Mouse (Mus musculus): ENCODE results near the gene Shisa8.

Shisa8 gene

DNA sequence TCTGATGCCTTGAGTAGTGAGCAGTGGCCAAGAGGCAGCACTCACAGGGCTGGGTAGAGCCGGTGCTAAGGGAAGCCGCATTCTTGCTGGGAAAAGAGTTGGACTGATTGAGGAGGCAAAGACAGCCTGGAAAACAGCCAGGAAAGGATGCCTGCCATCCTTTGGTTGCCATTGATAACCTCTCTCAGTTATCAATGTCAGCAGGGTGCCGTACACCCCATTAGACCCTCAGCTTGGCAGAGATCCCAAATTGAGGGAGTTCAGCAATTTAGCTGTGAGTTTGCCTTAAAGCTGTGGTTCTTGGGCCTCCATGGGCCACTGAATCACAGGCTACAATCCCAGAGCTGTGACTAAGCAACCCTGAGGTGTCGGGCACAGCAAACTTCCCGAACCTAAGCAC is 31.5 kb downstream of the Shisa8 start:
- DNase-seq (ENCODE audit: inconsistent ontology term) = peak; percentile 76

DNA sequence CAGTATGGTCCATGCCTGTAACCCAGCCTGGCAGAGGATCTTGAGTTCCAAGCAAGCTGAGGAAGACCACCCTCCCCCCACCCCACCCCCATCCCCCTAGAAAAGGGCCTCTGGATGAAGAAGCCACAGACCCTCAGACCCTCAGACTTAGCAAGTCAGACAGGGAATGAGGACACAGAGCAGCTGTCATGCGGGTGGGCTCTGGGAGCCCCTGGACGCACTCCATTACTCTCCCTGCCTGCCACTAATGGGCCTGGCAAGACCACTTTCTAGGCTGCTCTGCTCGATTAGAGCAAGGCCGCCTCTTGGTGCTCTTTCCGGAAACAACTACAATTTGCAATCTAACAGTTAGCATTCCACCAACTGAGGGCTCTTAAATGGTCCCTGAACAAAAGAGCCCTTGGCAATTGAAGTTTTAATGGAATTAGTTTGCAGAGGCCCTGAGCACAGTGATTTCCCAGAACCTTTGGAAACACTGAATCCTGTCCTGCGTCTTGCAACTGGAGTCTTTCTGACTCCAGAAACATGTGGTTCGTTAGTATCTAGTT is 34.8 kb downstream of the Shisa8 start:
- no peak for DNase-seq (ENCODE audit: inconsistent ontology term)

GRCm38 (mm10) chr15:82175091-82175490 is 37.5 kb downstream of the Shisa8 start:
- DNase-seq (ENCODE audit: inconsistent ontology term) = no peak

- DNase-seq (ENCODE audit: inconsistent ontology term) = no peak
These were observed 40.0 kb downstream of the Shisa8 start for GRCm38 (mm10) chr15:82172648-82173047.

DNA sequence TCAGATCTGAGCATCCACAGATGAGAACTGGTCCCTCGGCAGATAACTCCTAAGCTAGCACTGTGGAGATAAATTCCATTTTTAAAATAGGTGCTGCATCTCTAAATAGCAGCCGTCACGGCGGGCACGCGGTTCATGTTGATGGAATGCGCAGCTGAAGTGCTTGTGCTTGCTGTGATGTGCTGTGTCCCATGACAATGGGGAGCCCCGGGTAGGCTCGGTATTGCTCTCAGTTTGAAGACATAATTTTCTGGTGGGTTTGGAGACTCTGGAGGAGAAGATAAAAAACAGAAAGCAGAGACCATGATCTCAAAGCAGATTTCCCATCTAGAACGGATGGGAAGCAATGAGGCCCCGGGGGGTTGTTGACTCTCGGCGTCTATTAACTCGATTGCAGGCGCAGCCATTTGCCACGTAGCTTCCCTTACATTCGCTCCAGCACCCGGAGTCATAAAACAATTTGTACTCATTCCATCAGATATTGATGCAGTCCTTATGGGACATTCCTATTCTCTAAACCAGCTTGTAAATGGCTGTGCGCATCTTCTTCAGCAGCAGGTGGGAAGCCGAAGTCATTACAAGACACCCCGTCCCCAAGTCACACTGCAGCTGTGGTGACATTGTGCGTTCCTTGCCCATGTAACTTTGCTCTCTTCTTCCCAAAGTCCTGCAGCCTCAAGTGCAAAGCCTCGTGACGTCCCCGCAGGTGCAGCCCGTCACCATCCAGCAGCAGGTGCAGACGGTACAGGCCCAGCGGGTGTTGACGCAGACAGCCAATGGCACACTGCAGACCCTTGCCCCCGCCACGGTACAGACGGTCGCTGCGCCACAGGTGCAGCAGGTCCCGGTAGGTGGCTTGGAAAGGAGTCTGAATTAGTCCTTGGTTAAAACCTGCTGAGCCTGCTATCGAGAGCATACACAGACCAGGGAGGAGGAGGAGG is 41.9 kb downstream of the Shisa8 start:
- no peak for DNase-seq (ENCODE audit: inconsistent ontology term)

DNA sequence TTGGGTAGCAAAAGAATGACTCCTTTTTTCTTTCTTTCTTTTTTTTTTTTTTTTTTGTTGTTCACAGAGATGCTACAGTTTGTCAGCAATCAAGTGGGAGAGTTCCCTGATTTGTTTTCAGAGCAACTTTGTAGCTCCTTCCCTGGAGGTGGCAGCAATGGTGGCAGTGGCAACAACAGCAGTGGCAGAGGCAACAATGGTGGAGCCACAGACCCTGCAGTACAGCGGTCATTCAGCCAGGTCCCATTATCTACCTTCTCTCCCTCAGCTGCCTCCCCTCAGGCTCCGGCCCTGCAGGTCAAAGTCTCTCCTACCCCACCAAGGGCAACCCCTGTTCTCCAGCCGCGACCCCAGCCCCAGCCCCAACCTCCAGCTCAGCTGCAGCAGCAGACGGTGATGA is 42.9 kb downstream of the Shisa8 start:
- no peak for DNase-seq (ENCODE audit: inconsistent ontology term)

- peak; percentile 71 for DNase-seq (ENCODE audit: inconsistent ontology term)
These were observed 45.1 kb downstream of the Shisa8 start for GRCm38 (mm10) chr15:82167201-82168168.

DNA sequence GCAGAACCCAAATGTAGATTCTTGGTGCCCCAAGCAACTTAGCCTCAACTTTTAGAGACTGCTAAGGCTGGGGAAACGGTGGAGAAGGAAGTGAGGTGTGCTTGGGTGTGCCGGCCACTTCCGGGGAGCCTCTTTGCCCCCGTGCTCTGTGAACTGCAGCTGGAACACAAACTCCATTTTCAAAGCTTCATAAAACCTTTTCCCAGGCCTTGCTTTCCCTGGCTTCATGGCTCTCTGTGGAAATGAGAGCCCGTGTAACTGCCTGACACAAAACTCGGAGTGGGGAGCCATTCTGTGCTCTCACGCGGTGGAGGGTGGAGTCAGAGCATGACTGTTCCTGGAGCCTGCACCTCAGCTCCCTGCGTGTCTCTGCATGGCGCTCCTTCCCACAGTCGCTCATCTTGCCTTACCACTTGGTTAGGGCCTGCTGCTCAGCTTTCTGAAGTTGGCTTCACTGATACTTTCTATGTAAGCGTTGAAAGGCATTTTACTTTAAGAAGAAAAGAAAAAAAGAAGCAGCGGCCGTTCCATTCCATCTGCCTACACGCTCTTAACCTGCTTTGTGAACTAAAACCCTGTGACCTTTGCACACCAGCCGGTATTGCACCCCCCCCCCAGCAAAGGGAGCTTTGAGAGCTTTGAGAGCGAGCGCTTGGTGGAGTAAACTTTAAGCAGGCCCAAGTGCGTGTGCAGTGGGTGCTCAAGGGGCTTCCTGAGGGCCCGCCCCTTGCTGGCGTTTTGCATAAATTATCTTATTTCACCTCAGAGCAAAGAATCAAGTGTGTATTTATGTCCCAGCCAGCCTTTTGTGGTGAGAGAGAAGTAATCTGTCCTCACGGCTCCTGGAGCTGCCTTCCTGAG is 46.1 kb downstream of the Shisa8 start:
- DNase-seq (ENCODE audit: inconsistent ontology term) = no peak

DNA sequence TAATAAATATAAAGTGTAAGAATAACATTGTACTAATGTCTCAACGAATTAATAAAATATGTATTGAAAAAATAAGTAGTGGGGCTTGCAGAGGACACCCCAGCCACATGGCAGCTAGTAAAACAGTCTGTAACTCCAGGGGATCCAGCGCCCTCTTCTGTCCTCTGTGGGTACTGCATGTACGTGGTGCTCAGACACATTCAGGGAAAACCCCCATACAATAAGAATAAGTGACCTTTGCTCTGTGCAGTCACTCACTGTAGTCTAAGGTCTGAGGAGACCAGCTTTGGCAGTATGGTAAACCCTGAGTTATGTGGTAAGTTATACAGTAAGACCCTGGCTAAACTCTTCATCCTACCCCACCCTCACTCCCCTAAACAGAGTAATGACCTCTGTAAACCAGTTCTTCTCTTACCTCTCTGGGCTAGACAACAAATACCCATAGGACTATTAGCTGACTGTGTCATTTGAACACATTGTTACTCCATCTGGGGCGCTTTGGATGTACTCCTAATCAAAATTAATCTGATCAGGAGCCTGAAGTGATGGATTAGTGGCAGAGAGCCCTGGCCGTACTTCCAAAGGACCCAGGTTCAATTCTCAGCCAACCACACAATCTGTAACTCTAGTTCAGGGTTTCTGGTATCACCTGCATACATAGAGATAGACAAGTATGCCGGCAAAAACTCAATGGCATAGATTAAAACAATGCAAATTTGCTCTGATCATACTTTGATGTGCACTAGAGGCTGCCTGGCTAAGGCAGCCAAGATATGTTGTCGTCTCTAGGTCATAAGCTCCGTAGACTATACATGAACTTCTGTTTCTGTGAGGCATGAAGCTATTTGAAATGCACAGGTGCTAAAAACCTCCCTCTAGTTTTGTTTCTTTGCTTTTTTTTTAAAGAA is 47.0 kb downstream of the Shisa8 start:
- peak; percentile 60 for DNase-seq (ENCODE audit: inconsistent ontology term)

- DNase-seq (ENCODE audit: inconsistent ontology term) = no peak
These were observed 48.1 kb downstream of the Shisa8 start for GRCm38 (mm10) chr15:82164496-82164895.

DNA sequence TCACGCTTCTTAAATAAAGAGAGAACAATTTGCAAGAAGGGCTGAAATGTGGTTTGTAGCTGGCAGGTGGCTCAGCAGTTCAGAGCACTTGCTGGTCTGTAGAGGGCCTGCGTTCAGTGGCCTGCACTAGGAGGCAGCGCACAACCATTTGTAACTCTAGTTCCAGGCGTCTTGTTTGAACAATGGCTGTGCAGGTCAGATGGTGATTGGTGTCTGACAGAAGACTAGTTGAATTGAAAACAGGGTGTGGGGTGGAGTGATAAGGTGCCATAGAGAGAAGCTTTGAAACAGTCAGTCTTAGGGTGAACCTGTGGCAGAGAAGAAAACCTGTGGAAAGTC is 48.6 kb downstream of the Shisa8 start:
- no peak for DNase-seq (ENCODE audit: inconsistent ontology term)

DNA sequence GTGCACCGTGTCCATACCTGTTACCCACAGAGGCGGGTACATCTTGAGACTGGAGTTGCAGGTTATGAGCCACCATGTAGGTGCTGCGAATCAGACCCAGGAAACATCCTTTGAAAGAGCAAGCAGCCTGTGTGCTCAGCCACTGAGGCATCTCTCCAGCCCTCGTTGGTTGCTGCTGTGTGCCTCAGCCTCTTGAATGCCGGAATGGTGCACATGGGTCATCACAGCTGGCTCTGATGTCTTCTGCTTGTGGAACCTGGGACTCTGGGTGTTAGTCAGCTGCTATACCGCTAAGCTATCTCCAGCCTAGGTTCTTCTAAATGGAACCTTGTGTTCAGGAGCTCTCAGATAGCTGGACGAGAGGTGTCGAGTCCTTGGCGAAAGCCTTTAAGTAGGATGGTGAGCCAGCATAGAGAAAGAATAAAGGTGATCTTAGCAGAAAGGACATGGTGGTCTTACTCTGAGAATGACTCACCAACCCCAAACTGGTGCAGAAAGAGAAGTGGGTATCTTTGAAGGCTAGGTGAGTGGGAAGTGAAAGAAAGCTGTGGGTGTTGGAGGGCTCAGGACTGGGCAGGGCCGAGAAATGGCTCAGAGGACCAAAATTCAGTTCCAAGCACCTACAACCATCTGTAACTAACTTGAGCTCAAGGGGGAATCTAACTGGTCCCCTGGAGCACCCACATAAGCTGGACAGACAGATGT is 49.1 kb downstream of the Shisa8 start:
- no peak for DNase-seq (ENCODE audit: inconsistent ontology term)

- DNase-seq (ENCODE audit: inconsistent ontology term) = no peak
These were observed 50.5 kb downstream of the Shisa8 start for GRCm38 (mm10) chr15:82161965-82162600.

DNA sequence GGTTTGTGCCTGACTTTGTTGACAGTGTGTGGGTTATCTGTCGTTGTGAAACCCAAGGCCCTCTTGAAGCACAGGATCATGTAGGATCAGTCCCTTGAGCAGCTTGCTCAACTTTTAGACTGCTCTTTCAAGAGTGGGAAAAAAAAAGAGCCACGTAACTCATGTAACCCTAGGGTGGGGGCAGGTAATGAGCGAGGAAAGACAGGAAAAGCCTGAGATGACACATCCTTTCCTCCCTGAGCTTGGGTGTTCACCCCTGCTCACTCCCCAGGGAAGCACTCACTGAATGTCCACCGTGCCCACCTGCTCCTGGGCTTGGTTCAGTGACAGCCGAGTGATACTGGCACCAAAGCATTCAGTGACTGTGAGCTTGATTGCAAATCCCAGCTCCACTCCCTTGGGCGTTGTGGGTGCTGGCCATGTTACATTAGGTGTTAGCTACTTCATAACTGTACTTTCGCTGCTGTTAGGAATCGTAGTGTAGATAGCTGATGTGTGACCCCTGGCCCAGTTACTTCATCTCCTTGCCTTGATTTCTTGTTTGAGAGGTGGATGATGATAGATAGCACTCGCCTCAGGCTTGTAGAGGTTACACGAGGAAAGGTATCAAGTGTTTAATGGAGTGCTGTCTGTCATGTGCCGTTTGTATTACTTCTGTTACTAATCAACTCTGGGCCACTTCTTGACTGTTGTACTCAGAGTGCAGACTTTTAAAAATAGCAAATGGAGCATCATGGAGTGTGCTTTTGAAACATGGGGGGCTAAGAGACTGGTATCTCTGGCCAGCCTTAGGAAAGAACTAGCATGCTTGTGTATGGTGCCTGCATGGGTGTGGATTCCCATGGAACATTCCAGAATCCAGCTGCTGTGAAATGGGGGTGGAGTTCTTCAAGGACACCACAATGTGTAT is 51.6 kb downstream of the Shisa8 start:
- no peak for DNase-seq (ENCODE audit: inconsistent ontology term)

DNA sequence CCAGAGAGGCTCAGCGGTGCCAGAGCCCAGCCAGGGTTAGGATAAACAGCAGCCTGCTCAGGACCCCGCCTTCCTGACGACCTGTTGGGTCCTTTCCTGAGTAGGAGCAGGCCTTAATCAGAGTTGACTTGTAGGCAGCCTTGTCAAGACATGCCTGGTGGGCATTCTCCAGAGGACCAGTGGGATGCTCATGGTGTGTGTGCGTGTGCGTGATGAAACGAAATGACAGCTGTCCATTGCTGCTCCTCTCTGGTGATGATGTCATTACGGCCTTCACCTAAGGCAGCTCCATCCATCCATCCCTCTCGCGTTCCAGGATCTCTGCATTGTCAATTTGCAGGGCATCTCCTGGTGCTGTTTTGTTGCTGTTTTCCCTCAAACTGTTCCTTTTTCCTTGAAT is 53.1 kb downstream of the Shisa8 start:
- DNase-seq (ENCODE audit: inconsistent ontology term) = no peak

GRCm38 (mm10) chr15:82158243-82159035 is 54.2 kb downstream of the Shisa8 start:
- no peak for DNase-seq (ENCODE audit: inconsistent ontology term)

DNA sequence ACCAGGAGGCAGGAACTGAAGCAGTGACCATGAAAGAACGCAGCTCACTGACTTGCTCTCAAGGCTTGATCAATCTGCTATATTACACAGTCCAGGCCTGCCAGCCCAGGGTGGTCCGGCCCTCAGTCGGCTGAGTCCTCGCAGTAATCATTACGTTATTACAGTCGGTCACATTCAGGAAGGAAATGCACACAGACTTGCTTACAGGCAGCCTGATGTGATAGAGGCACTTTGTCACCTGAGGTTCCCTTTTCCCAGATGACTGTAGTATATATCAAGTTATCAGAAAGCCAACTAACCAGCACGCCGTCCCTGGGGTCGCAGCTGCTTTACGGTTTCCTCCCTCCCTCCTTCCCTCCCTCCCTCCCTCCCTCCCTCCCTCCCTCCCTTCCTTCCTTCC is 55.7 kb downstream of the Shisa8 start:
- DNase-seq (ENCODE audit: inconsistent ontology term) = no peak
